Mouse (Mus musculus) left cerebral cortex, postnatal 25 days (tissue): ENCODE measurements at regions not wholly inside any gene's neighbourhood (a gene's known extent, or its start where the extent isn't known, plus 50 kb on each side); places are given as distances from the start of the nearest gene placed in this dataset.

Experiments used
- DNase-seq, 2 experiments: peaks; one replicate each; pipeline ENCODE4 v3.0.0; 2022; ENCODE audit warnings: low spot score in 2 of 2, mixed read lengths in 1 of 2
- intact Hi-C: fragments of 180-260 bp; cut with DNase I; formaldehyde crosslinking; loops from one replicate; pipeline ENCODE4 v1.15.1; 2025

DNA sequence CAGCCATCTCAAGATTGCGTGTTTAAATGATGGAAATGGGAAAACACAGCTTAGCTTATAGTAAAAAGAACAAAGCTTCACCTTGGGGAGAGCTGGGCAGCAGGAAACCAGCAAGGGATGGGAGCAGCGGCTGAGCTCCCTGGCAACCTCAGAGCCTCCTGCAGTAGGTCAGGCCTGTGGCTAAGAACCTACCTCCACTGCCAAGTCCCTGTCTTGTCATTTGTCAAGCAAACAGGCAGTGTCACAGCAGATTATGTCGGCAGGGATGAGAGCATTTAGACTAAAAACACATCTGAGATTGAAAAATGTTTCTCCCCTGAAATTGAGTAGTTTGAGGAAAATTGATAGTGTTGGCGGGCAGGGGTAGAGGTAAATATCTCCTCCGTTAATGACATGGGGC is 214.8 kb downstream of the Abcc12 start:
- no peak for DNase-seq
- intact Hi-C loops = no loop called here

DNA sequence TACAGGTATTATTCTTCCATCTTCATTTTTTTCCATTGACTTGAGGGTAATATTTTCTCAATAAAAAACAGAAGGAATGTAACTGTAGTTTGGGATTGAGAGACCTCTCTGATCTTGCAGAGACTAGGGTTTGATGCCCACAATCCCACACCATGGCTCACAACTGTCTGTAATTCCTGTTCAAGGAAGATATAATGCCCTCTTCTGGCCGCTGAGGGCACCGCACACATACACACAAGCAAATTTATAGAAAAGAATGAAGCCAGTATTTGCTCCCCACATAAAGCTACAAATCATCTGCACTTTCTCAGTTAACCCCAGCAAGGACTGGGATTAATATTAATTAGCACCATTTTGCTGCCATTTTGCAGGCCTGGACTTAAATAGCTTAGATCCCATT is 215.6 kb downstream of the Abcc12 start:
- intact Hi-C loops = no loop called here
- DNase-seq = no peak

DNA sequence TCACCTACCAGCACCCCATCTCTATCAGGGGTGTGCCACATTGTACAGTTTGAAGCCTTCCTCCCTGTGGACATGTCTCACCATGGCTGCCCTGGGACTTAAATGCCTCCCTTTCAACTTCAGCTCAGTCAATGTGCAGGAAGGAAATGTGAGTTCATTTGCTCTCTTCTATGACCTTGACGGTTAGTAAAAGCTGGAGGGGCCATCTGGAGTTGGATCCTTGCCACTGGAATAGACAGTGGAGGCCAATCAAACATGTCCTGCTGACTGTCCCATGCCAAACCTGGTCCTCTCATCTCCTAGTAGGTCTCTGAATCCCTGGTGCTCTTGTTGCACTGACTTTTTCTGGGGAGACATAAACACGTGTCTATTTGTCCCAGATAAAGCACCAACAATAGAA is 220.2 kb downstream of the Abcc12 start:
- DNase-seq = no peak
- intact Hi-C loops = no loop called here

DNA sequence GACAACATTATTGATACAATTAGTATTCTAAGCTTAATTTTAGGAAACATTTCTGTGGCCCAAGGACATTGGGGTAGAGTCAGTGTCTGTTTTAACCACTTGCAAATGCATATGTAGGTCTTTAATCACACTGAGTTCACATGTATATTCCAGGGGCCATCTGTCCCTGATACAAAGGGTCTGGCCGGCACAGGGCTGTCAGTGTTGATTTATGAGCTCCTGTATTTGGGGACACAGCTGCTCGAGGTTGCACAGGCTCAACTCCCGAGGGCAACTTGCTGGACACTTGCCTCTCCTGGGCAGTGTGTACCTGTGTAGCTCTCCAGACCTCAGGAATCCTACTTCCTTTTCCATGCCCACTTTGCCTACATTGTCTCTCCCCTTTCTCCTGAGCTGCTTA is 221.0 kb downstream of the Abcc12 start:
- intact Hi-C loops = no loop called here
- no peak for DNase-seq

DNA sequence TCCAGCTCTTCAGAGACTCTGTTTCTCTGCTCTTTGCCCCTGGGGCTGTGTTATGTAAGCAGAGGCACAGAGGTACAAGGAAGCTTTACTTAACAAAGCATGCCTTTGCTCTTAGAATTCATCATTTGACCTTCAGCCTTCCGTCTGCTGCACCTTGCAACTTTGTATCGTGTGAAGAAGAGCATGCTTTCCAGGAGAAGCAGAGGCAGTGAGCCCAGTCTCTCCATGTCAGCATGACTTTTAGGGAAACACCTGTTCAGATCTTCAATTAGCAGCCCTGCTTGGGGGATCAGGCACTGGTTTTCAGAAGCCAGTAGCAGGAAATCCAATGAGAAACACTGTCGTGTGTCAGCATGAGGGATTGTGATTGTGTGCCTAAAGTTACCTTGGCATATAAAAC is 226.7 kb downstream of the Abcc12 start:
- DNase-seq = no peak
- intact Hi-C loops = no loop called here

DNA sequence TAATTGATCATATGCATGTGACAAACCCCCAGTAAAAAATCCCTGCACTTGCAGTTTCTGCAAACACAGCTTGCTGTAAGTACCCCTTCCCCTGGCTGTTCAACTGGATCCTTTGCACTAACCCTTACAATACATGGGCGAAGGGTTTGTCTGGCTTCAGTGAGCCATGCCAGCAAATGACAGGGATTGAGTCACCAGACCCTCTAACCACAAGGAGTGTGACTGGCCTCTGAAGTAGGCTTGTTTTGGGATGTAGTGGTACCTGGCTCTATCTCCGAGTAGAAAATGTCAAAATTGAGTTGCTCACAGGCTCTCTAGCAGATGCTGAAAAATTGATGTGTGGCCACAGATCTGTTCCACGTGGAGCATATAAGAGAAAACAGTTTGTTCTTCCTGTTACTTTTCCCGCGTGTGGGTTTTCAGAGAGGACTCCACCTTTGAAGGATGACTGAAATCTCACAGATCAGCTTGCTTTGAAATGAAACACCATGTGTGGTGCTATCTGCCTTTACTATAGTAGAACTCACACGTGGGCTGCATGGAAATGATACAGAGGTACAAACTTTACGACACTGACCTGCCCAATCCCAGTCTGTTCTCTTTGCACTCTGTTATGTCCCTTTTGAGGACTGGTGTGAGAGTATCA is 228.8 kb downstream of the Abcc12 start:
- intact Hi-C loops = no loop called here
- DNase-seq = peak in 1 of 2 experiments; percentile 57

DNA sequence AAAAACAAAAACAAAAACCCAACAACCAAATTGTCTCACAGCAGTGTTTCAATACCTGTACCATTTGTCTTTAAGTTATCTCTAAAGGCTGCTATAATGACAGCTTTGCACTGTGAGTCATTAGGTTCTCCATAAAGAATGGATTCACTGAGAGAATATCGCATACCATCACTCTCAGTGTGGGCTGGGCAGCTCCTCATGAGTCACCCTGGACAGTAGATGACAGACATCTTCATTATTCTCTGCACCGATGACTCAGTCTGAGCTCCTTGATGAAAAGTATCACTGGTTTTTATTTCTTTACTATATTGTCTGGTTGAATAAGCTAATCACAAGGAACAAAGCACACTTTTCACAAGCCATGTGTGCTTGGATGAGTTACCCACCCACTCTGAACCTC is 230.4 kb downstream of the Abcc12 start:
- DNase-seq = peak in 1 of 2 experiments; percentile 68
- intact Hi-C loops = no loop called here

DNA sequence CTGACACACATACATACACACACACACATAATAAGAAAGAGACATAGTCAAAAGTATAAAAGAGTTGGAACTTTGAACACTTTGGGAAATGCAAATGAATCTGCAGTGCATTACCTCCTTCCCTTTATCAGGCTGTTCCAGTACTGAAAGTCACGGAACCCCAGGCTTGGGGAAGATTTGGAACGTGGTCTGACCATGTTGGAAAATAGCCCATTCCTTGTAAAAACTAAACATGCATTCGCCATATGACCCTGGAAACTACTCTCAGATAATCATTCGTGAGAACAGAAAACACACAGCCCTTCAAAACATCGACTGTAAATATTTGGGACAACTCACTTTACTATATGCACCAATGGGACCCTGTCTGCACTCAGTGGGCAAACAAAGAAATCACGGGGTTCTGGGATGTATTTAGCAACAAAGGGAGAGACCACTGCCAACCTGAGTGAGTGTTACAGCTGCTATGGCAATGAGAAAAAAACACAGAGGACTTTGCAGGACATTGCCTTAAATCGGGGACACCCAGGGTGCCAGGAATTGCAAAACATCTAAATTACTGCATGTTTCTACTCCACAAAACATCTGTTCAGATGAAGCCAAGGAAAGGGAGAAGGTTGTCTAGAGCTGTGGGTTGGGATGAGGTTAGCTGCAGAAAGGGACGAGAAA is 238.3 kb downstream of the Abcc12 start:
- no peak for DNase-seq
- intact Hi-C loops = no loop called here

DNA sequence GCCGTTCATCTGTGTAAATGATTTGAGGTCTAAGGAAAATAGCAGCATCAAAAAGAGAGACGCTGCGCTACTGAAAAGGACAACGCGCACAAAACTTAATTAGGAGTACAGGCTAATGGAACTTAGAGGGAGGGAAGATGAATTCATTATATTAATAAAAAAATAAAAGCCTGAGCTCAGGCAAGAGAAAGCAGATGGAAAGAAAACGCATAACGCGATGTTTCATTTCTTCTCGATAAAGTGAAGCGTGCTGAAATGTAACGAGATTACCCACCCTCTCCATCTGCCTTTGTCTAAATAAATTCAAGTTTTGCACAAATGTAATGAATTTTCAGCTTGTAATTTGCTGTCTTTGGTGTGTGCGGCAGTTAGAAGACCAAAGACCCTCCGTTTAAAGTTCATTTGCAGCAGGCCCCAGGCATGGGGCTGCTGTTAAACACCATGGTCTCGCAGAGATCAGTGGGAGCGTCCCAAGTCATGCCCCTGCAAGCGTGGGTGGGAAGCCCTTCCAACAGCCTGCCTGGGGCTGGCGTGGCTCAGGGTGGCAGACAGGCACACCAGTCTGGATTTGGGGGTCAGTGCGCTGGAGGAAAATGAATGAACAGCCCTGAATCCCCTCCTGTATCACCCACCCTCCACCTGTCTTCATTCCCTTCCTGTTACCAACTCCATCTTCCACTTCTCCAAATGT is 241.8 kb downstream of the Abcc12 start:
- peak in 1 of 2 experiments; percentile 31 for DNase-seq
- intact Hi-C loops = no loop called here

DNA sequence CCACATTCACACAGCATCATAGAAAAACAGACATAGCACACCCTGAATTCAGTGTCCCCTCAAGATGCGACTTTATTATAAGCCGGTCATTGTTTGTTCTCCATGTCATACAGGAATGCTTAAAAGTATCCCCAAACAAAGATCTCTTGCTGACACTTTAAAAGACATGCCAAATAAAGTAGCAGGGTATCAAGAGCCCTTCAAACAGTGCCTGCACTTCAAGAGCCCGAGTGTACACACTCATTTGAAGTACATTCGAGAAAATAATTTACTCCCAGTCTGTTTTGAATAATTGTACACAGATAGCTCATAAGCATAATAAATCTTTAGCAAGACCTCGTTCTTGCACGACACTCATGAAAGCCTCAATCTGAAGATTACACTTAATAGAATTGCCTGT is 249.1 kb downstream of the Abcc12 start:
- DNase-seq = no peak
- intact Hi-C loops = no loop called here

DNA sequence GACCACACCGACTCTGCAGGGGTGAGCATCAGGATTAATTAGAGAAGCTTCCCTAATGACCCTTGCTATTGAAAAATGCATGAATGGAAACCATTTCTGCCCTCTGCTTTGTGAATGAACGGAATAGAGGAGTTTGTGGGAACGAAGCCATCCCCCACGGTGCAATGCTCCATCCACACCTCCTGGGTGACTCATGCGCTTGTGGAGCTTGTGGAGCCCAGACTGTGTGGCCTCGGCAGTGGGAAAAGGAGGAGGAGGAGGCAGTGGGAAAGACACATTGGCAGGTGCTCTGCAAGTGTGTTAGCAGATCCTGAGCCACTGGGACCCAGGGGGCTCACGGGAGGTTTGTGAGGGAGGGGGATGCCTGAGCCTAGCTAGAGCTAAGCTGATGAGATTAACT is 251.9 kb downstream of the Abcc12 start:
- peak; percentile 71 to 94 for DNase-seq
- intact Hi-C loops = loop anchor here (5.0 kb wide), 3 partner anchors 46 to 116 kb away; no protein-coding TSS in a partner anchor

DNA sequence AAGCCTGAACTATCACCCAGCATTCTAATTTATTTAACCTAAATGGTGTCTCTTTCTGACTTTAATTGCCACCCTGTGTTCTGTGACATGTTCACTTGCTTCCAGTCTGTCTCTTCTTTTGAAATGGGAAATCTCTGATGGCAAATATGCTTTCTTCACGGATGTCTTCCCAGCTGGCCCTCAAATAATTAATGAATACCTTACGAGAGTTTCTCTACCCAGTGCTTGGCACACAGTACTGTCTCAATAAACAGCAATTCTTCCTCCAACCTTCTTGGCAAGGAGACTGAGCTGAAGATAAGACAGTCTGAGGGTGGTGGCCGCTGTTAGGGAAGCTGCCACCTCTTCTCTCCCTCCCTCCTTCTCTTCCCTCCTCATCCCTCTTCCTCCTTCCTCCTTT is 252.5 kb downstream of the Abcc12 start:
- peak in 1 of 2 experiments; percentile 46 for DNase-seq
- intact Hi-C loops = loop anchor here (5.0 kb wide), 3 partner anchors 46 to 116 kb away; no protein-coding TSS in a partner anchor

DNA sequence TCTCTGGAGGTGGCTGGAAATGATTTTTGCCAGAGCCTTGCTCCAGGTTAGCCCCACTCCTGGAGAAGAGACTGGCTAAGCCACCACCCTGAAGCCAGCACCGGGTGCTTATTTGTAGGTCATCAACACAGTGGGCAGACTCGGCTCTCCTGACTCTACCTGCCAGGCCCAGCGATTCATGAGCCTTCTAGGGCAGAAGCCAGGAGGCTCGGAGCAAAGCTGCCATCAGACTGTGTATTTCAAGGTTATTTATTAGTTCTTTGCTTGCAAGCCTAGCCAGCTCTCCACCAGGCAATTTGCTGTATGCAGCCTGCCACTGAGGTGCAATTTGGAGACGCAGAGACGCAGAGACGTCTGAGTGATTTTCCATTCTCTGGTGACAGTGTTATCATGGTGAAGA is 255.4 kb downstream of the Abcc12 start:
- DNase-seq = no peak
- intact Hi-C loops = loop anchor here (5.0 kb wide), 3 partner anchors 43 to 113 kb away; no protein-coding TSS in a partner anchor

DNA sequence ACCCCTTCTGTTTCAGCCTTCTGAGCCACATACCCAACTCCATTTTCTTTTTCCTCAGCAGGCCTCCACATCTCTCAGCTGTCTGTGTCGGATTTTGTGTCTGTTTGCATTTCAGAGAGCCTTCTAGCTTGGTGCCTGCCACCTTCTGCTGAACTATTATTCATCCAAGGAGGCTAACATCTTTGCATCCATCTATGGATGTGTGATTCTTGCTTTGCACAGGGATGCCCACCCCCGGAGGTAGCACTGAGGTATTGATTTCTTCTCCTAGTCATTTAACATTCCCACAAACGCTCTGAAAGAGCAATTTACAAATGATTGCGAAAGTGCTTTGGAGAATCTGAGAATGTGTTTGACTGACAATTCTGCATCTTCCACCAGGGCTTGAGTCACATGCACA is 255.9 kb downstream of the Abcc12 start:
- DNase-seq = peak; percentile 42 to 81
- intact Hi-C loops = loop anchor here (5.0 kb wide), 1 partner anchor 148 kb away; no protein-coding TSS in a partner anchor

DNA sequence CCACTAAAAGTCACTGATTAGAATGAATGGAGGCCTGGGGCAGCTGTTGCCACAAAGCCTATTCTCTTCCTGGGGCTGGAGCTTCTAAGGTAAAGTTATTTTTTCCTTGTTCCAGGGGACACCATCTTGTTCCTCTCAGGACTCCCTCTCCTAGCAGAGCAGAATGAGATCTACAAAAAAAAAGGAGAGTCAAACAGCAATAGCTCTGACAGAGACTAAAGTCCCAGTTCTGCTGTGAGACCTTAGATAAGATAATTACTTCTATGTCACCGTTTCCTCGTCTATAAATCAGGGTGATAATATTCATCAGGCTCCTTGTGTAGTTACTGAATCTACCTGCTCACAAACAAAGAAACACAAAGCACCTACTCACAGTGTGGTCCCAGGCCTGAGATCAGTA is 256.7 kb downstream of the Abcc12 start:
- DNase-seq = no peak
- intact Hi-C loops = loop anchor here (5.0 kb wide), 1 partner anchor 148 kb away; no protein-coding TSS in a partner anchor

DNA sequence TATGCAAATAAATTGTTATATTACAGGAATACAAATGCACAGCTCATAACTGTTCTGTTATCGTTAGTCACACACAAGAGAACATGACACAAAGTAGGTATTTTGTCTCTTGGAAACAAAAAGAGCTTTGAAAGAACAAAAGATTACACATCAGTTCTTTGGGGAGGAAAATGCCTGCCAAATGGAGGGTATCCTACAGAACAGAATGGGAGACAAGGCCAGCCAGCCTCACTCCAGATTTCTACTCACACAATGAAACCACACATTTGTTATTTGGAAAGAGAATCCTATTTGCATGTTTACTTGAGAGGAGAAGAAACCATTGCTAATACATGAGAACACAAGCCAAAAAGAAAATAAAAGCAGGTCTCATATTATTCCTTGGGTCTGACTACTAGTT is 258.0 kb downstream of the Abcc12 start:
- DNase-seq = no peak
- intact Hi-C loops = loop anchor here (5.0 kb wide), 1 partner anchor 150 kb away; no protein-coding TSS in a partner anchor

DNA sequence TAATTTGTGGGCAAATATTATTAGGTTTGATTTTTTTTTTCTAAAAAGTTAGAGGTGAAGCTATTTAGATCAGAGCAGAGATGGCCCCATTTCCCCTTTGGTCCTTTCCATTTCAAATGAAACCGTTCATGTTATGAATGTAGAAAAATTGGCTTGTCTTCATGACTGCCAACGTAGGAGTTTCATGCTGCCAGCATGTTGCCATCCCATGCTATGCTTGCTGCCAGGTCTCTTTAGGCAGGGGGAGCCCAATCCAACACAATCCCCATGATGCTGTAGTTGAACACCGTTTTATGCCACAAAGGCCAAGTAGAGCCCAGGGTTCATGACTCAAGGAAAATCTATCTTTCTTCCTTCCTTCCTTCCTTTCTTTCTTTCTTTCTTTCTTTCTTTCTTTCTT is 259.5 kb downstream of the Abcc12 start:
- intact Hi-C loops = loop anchor here (5.0 kb wide), 1 partner anchor 151 kb away; no protein-coding TSS in a partner anchor
- DNase-seq = no peak

DNA sequence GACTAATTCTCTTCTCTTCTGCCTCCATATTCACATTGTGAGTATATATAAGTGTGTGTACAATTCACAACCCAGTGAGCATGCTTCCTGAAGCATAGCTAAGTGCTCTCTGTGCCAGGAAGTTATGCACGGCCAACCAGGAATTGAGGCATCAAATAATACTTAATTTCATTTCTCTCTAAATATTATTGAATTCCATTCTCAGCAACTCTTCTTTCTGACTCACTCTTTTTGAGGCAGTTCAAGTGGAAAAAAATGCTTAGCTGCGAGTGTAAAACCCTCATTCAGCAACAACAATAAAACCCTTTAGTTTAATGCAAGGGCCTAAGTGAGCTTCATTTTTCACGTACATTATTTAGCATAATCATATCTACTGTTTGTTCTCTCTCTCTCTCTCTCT is 262.0 kb downstream of the Abcc12 start:
- intact Hi-C loops = no loop called here
- no peak for DNase-seq

DNA sequence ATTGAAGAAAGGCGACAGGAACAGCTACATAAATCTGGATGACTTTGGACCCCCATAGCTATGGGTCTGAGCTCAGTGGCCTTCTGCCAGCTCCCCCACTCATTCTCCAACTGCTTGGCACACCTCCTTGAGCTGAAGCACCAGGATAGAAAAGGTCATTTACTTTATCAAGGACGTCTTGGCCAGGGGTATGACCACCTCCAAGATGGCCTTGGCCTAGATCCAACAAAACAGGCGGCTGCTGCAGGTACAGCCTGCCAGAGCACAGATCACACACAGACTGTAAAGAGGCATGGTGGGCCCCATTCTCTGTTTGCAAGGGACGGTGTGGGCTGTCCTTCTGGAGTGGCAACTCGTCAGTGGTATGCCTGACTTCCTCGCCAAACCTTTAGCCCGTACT is 264.2 kb downstream of the Abcc12 start:
- intact Hi-C loops = no loop called here
- DNase-seq = no peak

DNA sequence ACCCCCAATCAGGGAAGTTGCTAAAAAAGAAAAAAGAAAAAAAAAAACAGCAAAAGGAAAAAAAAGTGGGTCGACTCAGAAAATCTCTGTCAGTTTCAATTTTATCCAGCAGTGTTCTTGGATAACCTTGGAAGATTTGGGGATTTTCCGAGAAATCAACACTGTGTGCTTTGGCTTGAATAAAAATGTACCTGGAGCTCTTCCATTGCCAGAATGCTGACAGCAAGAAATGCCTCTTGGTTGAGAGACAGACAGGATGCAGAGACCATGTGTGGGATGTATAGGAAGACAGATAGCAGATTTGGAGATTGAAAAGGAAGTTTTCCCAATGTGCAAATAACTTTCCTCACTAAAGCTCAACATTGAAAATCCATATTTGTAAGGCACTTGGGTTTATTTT is 271.0 kb downstream of the Abcc12 start:
- DNase-seq = peak in 1 of 2 experiments; percentile 78
- intact Hi-C loops = no loop called here

DNA sequence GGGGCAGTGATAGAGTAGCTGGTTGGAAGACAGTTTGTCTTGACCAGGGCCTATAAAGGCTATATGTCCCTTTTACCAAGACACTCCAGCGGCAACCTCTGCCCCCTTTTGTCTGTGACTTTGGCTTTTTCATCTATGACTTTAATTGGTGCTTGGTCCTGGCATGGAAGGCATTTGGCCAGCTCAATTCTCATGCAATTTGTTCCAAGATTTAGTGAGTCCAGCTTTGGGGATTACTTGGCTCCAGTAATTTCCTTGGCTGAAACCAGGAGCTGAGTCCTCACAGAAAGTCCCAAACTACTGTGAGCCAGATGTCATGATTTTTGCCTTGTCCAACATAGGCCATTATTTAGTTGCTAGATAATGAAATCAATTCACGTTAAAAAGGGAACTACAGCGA is 273.1 kb downstream of the Abcc12 start:
- DNase-seq = no peak
- intact Hi-C loops = no loop called here
